Mouse (Mus musculus): ENCODE measurements around the gene Dcst1. TPM values are rescaled to one million over a fixed set of nuclear protein-coding genes. Genes with fewer than 3 reads are reported as not detected.

Dcst1 gene
- polyA plus RNA-seq, 1 experiment from 2014 or later: 3.3 TPM

GRCm38 (mm10) chr3:89367338-89367737, 2.3 kb upstream of the Dcst1 start:
- H3K36me3 ChIP-seq (ENCODE audit: insufficient read depth, low read length): no peaks in the 10 kb centered on the region
- H3K9me3 ChIP-seq (ENCODE audit: low read length): no peaks in the 10 kb centered on the region
- no peak overlapping the region for H3K4me3 ChIP-seq (ENCODE audit: low read length)
- H3K27me3 ChIP-seq (ENCODE audit: insufficient read depth, low read length): no peaks in the 10 kb centered on the region
- WGBS: 54% methylated on average over 11 of the region's 11 CpGs
- H3K4me2 ChIP-seq (replicated peaks; ENCODE audit: low read depth, low read length): no peak overlapping the region
- H3K9ac ChIP-seq (replicated peaks; ENCODE audit: low read length): no peak overlapping the region
- ATAC-seq (ENCODE audit: low FRiP score, low TSS enrichment): peak; percentile 55; the same call in 1 of the 2 replicates
- H3K4me1 ChIP-seq (ENCODE audit: insufficient read depth, low read length): peaks cover 9% of the 10 kb centered on the region; the same call in 1 of the 2 replicates
- no peak overlapping the region for H3K27ac ChIP-seq (ENCODE audit: low read length)

GRCm38 (mm10) chr3:89365486-89366414, 697 bp upstream of the Dcst1 start:
- Histone ChIP-seq H3K27me3 (ENCODE audit: insufficient read depth, low read length) (no peaks in the 10 kb centered on the region), H3K9me3 (ENCODE audit: low read length) (no peaks in the 10 kb centered on the region), H3K4me2 (replicated peaks; ENCODE audit: low read depth, low read length) (no peak overlapping the region), H3K4me1 (ENCODE audit: insufficient read depth, low read length) (peaks cover 9% of the 10 kb centered on the region; the same call in 1 of the 2 replicates), H3K9ac (replicated peaks; ENCODE audit: low read length) (no peak overlapping the region; the same call in 1 of the 2 replicates), H3K4me3 (ENCODE audit: low read length) (no peak overlapping the region), H3K27ac (ENCODE audit: low read length) (peak overlapping the region; percentile 75; the same call in 1 of the 2 replicates), H3K36me3 (ENCODE audit: insufficient read depth, low read length) (no peaks in the 10 kb centered on the region)
- peak; percentile 81; the same call in 1 of the 2 replicates for ATAC-seq (ENCODE audit: low FRiP score, low TSS enrichment)
- WGBS: 57% methylated on average over 20 of the region's 20 CpGs

GRCm38 (mm10) chr3:89364631-89365030, 422 bp downstream of the Dcst1 start:
- H3K36me3 ChIP-seq (ENCODE audit: insufficient read depth, low read length): no peaks in the 10 kb centered on the region
- 71% methylated on average over 8 of the region's 8 CpGs for WGBS
- H3K27me3 ChIP-seq (ENCODE audit: insufficient read depth, low read length): no peaks in the 10 kb centered on the region

GRCm38 (mm10) chr3:89361675-89362074, 3.4 kb downstream of the Dcst1 start, which contains the start of gene Dcst2:
Dcst2 (plus strand) TSS chr3:89361975.
- Histone ChIP-seq H3K4me3 (ENCODE audit: low read length) (no peak within 1 kb of the TSS), H3K4me1 (ENCODE audit: insufficient read depth, low read length) (peaks cover 9% of the 10 kb centered on the region; the same call in 1 of the 2 replicates), H3K9me3 (ENCODE audit: low read length) (no peaks in the 10 kb centered on the region), H3K27ac (ENCODE audit: low read length) (no peak within 1 kb of the TSS), H3K27me3 (ENCODE audit: insufficient read depth, low read length) (no peaks in the 10 kb centered on the region), H3K4me2 (replicated peaks; ENCODE audit: low read depth, low read length) (no peak within 1 kb of the TSS), H3K36me3 (ENCODE audit: insufficient read depth, low read length) (no peaks in the 10 kb centered on the region), H3K9ac (replicated peaks; ENCODE audit: low read length) (no peak within 1 kb of the TSS)
- no peak for ATAC-seq (ENCODE audit: low FRiP score, low TSS enrichment)
- WGBS: 87% methylated on average over 7 of the region's 7 CpGs

More at GRCm38 (mm10) chr3:89364631-89365030, 422 bp downstream of the Dcst1 start:
- H3K27ac ChIP-seq (ENCODE audit: low read length): no peak overlapping the region
- ATAC-seq (ENCODE audit: low FRiP score, low TSS enrichment): no peak
- H3K9ac ChIP-seq (replicated peaks; ENCODE audit: low read length): no peak overlapping the region
- H3K4me2 ChIP-seq (replicated peaks; ENCODE audit: low read depth, low read length): no peak overlapping the region
- no peaks in the 10 kb centered on the region for H3K9me3 ChIP-seq (ENCODE audit: low read length)
- no peak overlapping the region for H3K4me3 ChIP-seq (ENCODE audit: low read length)
- peaks cover 9% of the 10 kb centered on the region; the same call in 1 of the 2 replicates for H3K4me1 ChIP-seq (ENCODE audit: insufficient read depth, low read length)

GRCm38 (mm10) chr3:89360237-89360636, 4.8 kb downstream of the Dcst1 start:
- 67% methylated on average over 3 of the region's 3 CpGs for WGBS
- ATAC-seq (ENCODE audit: low FRiP score, low TSS enrichment): no peak
- Histone ChIP-seq H3K9me3 (ENCODE audit: low read length) (no peaks in the 10 kb centered on the region), H3K27ac (ENCODE audit: low read length) (no peak overlapping the region), H3K4me2 (replicated peaks; ENCODE audit: low read depth, low read length) (no peak overlapping the region), H3K4me3 (ENCODE audit: low read length) (no peak overlapping the region), H3K9ac (replicated peaks; ENCODE audit: low read length) (no peak overlapping the region), H3K36me3 (ENCODE audit: insufficient read depth, low read length) (no peaks in the 10 kb centered on the region), H3K4me1 (ENCODE audit: insufficient read depth, low read length) (peaks cover 2% of the 10 kb centered on the region; the same call in 1 of the 2 replicates), H3K27me3 (ENCODE audit: insufficient read depth, low read length) (no peaks in the 10 kb centered on the region)

GRCm38 (mm10) chr3:89359630-89360029, 5.4 kb downstream of the Dcst1 start:
- no peak overlapping the region for H3K4me2 ChIP-seq (replicated peaks; ENCODE audit: low read depth, low read length)
- no peak for ATAC-seq (ENCODE audit: low FRiP score, low TSS enrichment)
- no peaks in the 10 kb centered on the region for H3K27me3 ChIP-seq (ENCODE audit: insufficient read depth, low read length)
- no peak overlapping the region for H3K9ac ChIP-seq (replicated peaks; ENCODE audit: low read length)
- no peak overlapping the region for H3K4me3 ChIP-seq (ENCODE audit: low read length)
- no peak overlapping the region for H3K27ac ChIP-seq (ENCODE audit: low read length)
- peaks cover 5% of the 10 kb centered on the region for H3K4me1 ChIP-seq (ENCODE audit: insufficient read depth, low read length)
- WGBS: 70% methylated on average over 6 of the region's 6 CpGs
- H3K9me3 ChIP-seq (ENCODE audit: low read length): no peaks in the 10 kb centered on the region
- H3K36me3 ChIP-seq (ENCODE audit: insufficient read depth, low read length): no peaks in the 10 kb centered on the region

- Histone ChIP-seq H3K4me1 (ENCODE audit: insufficient read depth, low read length) (peaks cover 11% of the 10 kb centered on the region), H3K4me2 (replicated peaks; ENCODE audit: low read depth, low read length) (no peak overlapping the region), H3K9me3 (ENCODE audit: low read length) (no peaks in the 10 kb centered on the region), H3K27me3 (ENCODE audit: insufficient read depth, low read length) (no peaks in the 10 kb centered on the region), H3K27ac (ENCODE audit: low read length) (peak overlapping the region; percentile 45; the same call in 1 of the 2 replicates), H3K36me3 (ENCODE audit: insufficient read depth, low read length) (no peaks in the 10 kb centered on the region), H3K9ac (replicated peaks; ENCODE audit: low read length) (no peak overlapping the region), H3K4me3 (ENCODE audit: low read length) (no peak overlapping the region)
- ATAC-seq (ENCODE audit: low FRiP score, low TSS enrichment): no peak
- WGBS: 62% methylated on average over 9 of the region's 9 CpGs
Observed at GRCm38 (mm10) chr3:89356029-89356428, 9.0 kb downstream of the Dcst1 start.

- H3K4me3 ChIP-seq (ENCODE audit: low read length): no peak overlapping the region
- peaks cover 12% of the 10 kb centered on the region for H3K4me1 ChIP-seq (ENCODE audit: insufficient read depth, low read length)
- no peak overlapping the region for H3K4me2 ChIP-seq (replicated peaks; ENCODE audit: low read depth, low read length)
- no peaks in the 10 kb centered on the region for H3K36me3 ChIP-seq (ENCODE audit: insufficient read depth, low read length)
- H3K9ac ChIP-seq (replicated peaks; ENCODE audit: low read length): no peak overlapping the region
- WGBS: 75% methylated on average over 6 of the region's 6 CpGs
- peak; percentile 71 for ATAC-seq (ENCODE audit: low FRiP score, low TSS enrichment)
- H3K9me3 ChIP-seq (ENCODE audit: low read length): no peaks in the 10 kb centered on the region
- H3K27me3 ChIP-seq (ENCODE audit: insufficient read depth, low read length): no peaks in the 10 kb centered on the region
- H3K27ac ChIP-seq (ENCODE audit: low read length): peak overlapping the region; percentile 45
Observed at GRCm38 (mm10) chr3:89355512-89355902, 9.5 kb downstream of the Dcst1 start.

GRCm38 (mm10) chr3:89354816-89355511, 10.1 kb downstream of the Dcst1 start:
- Histone ChIP-seq H3K36me3 (ENCODE audit: insufficient read depth, low read length) (no peaks in the 10 kb centered on the region), H3K4me3 (ENCODE audit: low read length) (no peak overlapping the region), H3K27ac (ENCODE audit: low read length) (peak overlapping the region; percentile 45), H3K4me2 (replicated peaks; ENCODE audit: low read depth, low read length) (no peak overlapping the region), H3K4me1 (ENCODE audit: insufficient read depth, low read length) (peaks cover 17% of the 10 kb centered on the region), H3K27me3 (ENCODE audit: insufficient read depth, low read length) (no peaks in the 10 kb centered on the region), H3K9me3 (ENCODE audit: low read length) (no peaks in the 10 kb centered on the region), H3K9ac (replicated peaks; ENCODE audit: low read length) (no peak overlapping the region)
- WGBS: 14% methylated on average over 5 of the region's 5 CpGs
- ATAC-seq (ENCODE audit: low FRiP score, low TSS enrichment): peak; percentile 25
